Mouse (Mus musculus) kidney, adult 2 months (tissue): Measurements from ENCODE around the gene Nr2e3.

Experiments
- CTCF ChIP-seq: fragments of 200-500 bp; conservative IDR thresholded peaks from 2 replicates; pipeline ENCODE4 v1.5.1; 2011; ENCODE audit warnings: low read depth, mild to moderate bottlenecking, control low read depth, low read length, moderate library complexity, mixed read lengths; ENCODE audit not compliant: insufficient read depth, insufficient read length
- POLR2A ChIP-seq: fragments of 200-500 bp; IDR thresholded peaks from one replicate; pipeline ENCODE4 v1.6.1; 2011; ENCODE audit warnings: low read depth, low read length, control low read depth

DNA sequence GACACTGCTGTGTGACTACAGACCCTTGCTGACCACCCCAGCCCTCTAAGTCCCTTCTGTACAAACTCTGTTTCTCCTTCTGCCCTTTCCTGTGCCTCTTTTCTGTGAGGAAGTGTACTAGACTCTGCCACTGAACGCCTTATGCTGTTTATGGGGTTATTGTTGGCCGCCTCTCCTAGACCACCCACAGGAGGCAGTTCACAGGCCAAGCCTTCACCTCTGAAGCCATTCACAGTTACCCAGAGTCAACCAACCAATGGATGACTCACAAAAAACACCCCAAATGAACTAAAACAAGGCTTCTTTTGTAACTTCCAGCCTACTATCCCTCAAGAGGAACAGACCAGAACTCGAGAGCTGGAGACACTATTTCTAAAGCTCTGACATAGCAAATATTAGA is 41.0 kb upstream of the Nr2e3 start:
- TF ChIP-seq CTCF (no peak), POLR2A (no peak)
